Mouse (Mus musculus) hindbrain, embryonic 16.5 days (tissue): ENCODE measurements around the gene Ctdsp1. TPM values are rescaled to one million over a fixed set of nuclear protein-coding genes. Genes with fewer than 3 reads are reported as not detected.

Experiments
- ATAC-seq: fragments of 200-750 bp; cut with Nextera tagmentation; 2 replicates; pipeline ENCODE4 v1.8.0; 2017; ENCODE audit warnings: moderate TSS enrichment, moderate library complexity
- H3K27ac ChIP-seq: fragments of 300-500 bp; sonication (generic); 2 replicates; pipeline ENCODE4 v1.5.1; 2014; ENCODE audit warnings: low read depth, mild to moderate bottlenecking, control low read depth, low read length, moderate library complexity
- H3K27me3 ChIP-seq: fragments of 300-500 bp; sonication (generic); replicated peaks from 2 replicates; pipeline ENCODE4 v1.6.1; 2014; ENCODE audit warnings: low read length; ENCODE audit not compliant: control insufficient read depth, insufficient read depth
- H3K36me3 ChIP-seq: fragments of 300-500 bp; sonication (generic); 2 replicates; pipeline ENCODE4 v1.6.1; 2014; ENCODE audit warnings: mild to moderate bottlenecking, low read length, moderate library complexity, mixed read lengths; ENCODE audit not compliant: control insufficient read depth, insufficient read depth
- H3K4me1 ChIP-seq: fragments of 300-500 bp; sonication (generic); 2 replicates; pipeline ENCODE4 v1.6.1; 2014; ENCODE audit warnings: low read depth, low read length; ENCODE audit not compliant: control insufficient read depth, insufficient read depth
- H3K4me2 ChIP-seq: fragments of 300-500 bp; sonication (generic); 2 replicates; pipeline ENCODE4 v1.6.1; 2014; ENCODE audit warnings: mild to moderate bottlenecking, low read length, control low read depth, moderate library complexity
- H3K4me3 ChIP-seq: fragments of 300-500 bp; sonication (generic); 2 replicates; pipeline ENCODE4 v1.5.1; 2014; ENCODE audit warnings: mild to moderate bottlenecking, low read length, control low read depth, moderate library complexity
- H3K9ac ChIP-seq: fragments of 300-500 bp; sonication (generic); 2 replicates; pipeline ENCODE4 v1.6.1; 2014; ENCODE audit warnings: low read depth, mild to moderate bottlenecking, control low read depth, low read length, moderate library complexity
- H3K9me3 ChIP-seq: fragments of 300-500 bp; sonication (generic); 2 replicates; pipeline ENCODE4 v1.6.1; 2014; ENCODE audit warnings: mild to moderate bottlenecking, low read length, moderate library complexity; ENCODE audit not compliant: control insufficient read depth
- WGBS: fragments of 180-500 bp; shearing (Covaris S2); extraction: QIAGEN DNeasy Blood & Tissue Kit; methylation state at CpG from one replicate; pipeline ENCODE4 v1.1.7; 2014; 5-methylcytosine and 5-hydroxymethylcytosine counted together
- polyA plus RNA-seq: library from polyadenylated mRNA; unstranded; fragments of >200 nt; fragmentation: Nextera tagmentation; extraction: Ambion mirVana; gene quantifications from 2 replicates; pipeline ENCODE4 v1.2.1, GENCODE M21; 2015

The Ctdsp1 gene
- polyA plus RNA-seq, 1 experiment from 2014 or later = 20.0 TPM

- Histone ChIP-seq H3K9ac (no peak overlapping the region), H3K27ac (no peak overlapping the region), H3K4me1 (peaks cover 10% of the 10 kb centered on the region), H3K9me3 (no peaks in the 10 kb centered on the region), H3K27me3 (0 out of 2 replicates have a peak, but pooled peaks cover 3% of the 10 kb centered on the region), H3K36me3 (no peaks in the 10 kb centered on the region), H3K4me2 (no peak overlapping the region), H3K4me3 (no peak overlapping the region)
- WGBS = 93% methylated on average over 10 of the region's 10 CpGs
- no peak for ATAC-seq
These were observed 6.2 kb upstream of the Ctdsp1 start for GRCm38 (mm10) chr1:74385064-74385463.

- ATAC-seq = no peak
- no peaks in the 10 kb centered on the region for H3K36me3 ChIP-seq
- peaks cover 4% of the 10 kb centered on the region; the same call in 1 of the 2 replicates for H3K27me3 ChIP-seq
- peaks cover 13% of the 10 kb centered on the region for H3K4me1 ChIP-seq
- 88% methylated on average over 8 of the region's 8 CpGs for WGBS
- no peaks in the 10 kb centered on the region for H3K9me3 ChIP-seq
- H3K9ac ChIP-seq = no peak overlapping the region
- no peak overlapping the region for H3K4me2 ChIP-seq
- H3K27ac ChIP-seq = no peak overlapping the region
- H3K4me3 ChIP-seq = no peak overlapping the region
These were observed 5.8 kb upstream of the Ctdsp1 start for GRCm38 (mm10) chr1:74385531-74385930.

- 54% methylated on average over 7 of the region's 10 CpGs for WGBS
- Histone ChIP-seq H3K9ac (peak overlapping the region; percentile 83), H3K4me2 (peak overlapping the region; percentile 87), H3K27ac (peak overlapping the region; percentile 96), H3K27me3 (peaks cover 6% of the 10 kb centered on the region; the same call in 1 of the 2 replicates), H3K4me1 (peaks cover 16% of the 10 kb centered on the region), H3K9me3 (no peaks in the 10 kb centered on the region), H3K4me3 (peak overlapping the region; percentile 81), H3K36me3 (no peaks in the 10 kb centered on the region)
- no peak for ATAC-seq
These were observed 5.0 kb upstream of the Ctdsp1 start for GRCm38 (mm10) chr1:74386363-74386713.

- 0% methylated on average over 26 of the region's 26 CpGs for WGBS
- Histone ChIP-seq H3K27ac (peak overlapping the region; percentile 96), H3K9me3 (no peaks in the 10 kb centered on the region), H3K27me3 (peaks cover 6% of the 10 kb centered on the region; the same call in 1 of the 2 replicates), H3K4me1 (peaks cover 16% of the 10 kb centered on the region), H3K4me3 (peak overlapping the region; percentile 81), H3K9ac (peak overlapping the region; percentile 83), H3K4me2 (peak overlapping the region; percentile 87), H3K36me3 (no peaks in the 10 kb centered on the region)
- ATAC-seq = peak; percentile 92
These were observed 4.5 kb upstream of the Ctdsp1 start for GRCm38 (mm10) chr1:74386714-74387385.

GRCm38 (mm10) chr1:74387386-74387988 lies 3.8 kb upstream of the Ctdsp1 start:
- no peak for ATAC-seq
- Histone ChIP-seq H3K27ac (peak overlapping the region; percentile 96), H3K4me1 (peaks cover 20% of the 10 kb centered on the region), H3K4me3 (peak overlapping the region; percentile 81), H3K9me3 (no peaks in the 10 kb centered on the region), H3K9ac (peak overlapping the region; percentile 83; the same call in 1 of the 2 replicates), H3K27me3 (peaks cover 6% of the 10 kb centered on the region; the same call in 1 of the 2 replicates), H3K36me3 (no peaks in the 10 kb centered on the region), H3K4me2 (peak overlapping the region; percentile 87)
- WGBS = 48% methylated on average over 15 of the region's 15 CpGs

GRCm38 (mm10) chr1:74388398-74388920 lies 2.9 kb upstream of the Ctdsp1 start:
- no peak overlapping the region for H3K4me2 ChIP-seq
- H3K9ac ChIP-seq = no peak overlapping the region
- H3K9me3 ChIP-seq = no peaks in the 10 kb centered on the region
- H3K4me1 ChIP-seq = peaks cover 26% of the 10 kb centered on the region
- H3K4me3 ChIP-seq = no peak overlapping the region
- 78% methylated on average over 7 of the region's 7 CpGs for WGBS
- H3K27ac ChIP-seq = no peak overlapping the region
- H3K36me3 ChIP-seq = no peaks in the 10 kb centered on the region
- peaks cover 6% of the 10 kb centered on the region; the same call in 1 of the 2 replicates for H3K27me3 ChIP-seq
- no peak for ATAC-seq

- H3K4me3 ChIP-seq = peak overlapping the region; percentile 18
- no peak for ATAC-seq
- peaks cover 6% of the 10 kb centered on the region; the same call in 1 of the 2 replicates for H3K27me3 ChIP-seq
- H3K27ac ChIP-seq = no peak overlapping the region
- H3K4me1 ChIP-seq = peaks cover 26% of the 10 kb centered on the region
- peak overlapping the region; percentile 0; the same call in 1 of the 2 replicates for H3K9ac ChIP-seq
- WGBS = 5% methylated on average over 29 of the region's 29 CpGs
- H3K36me3 ChIP-seq = peaks cover 3% of the 10 kb centered on the region; the same call in 1 of the 2 replicates
- H3K4me2 ChIP-seq = peak overlapping the region; percentile 47
- no peaks in the 10 kb centered on the region for H3K9me3 ChIP-seq
These were observed 1.4 kb upstream of the Ctdsp1 start for GRCm38 (mm10) chr1:74389831-74390286.

GRCm38 (mm10) chr1:74390287-74390906 lies 912 bp upstream of the Ctdsp1 start:
- Histone ChIP-seq H3K36me3 (peaks cover 7% of the 10 kb centered on the region), H3K27ac (no peak overlapping the region), H3K9ac (peak overlapping the region; percentile 0; the same call in 1 of the 2 replicates)

More at GRCm38 (mm10) chr1:74390287-74390906, 912 bp upstream of the Ctdsp1 start:
- WGBS = 7% methylated on average over 21 of the region's 21 CpGs
- peak overlapping the region; percentile 47 for H3K4me2 ChIP-seq
- no peaks in the 10 kb centered on the region for H3K9me3 ChIP-seq
- H3K27me3 ChIP-seq = peaks cover 6% of the 10 kb centered on the region; the same call in 1 of the 2 replicates
- H3K4me3 ChIP-seq = peak overlapping the region; percentile 18
- peaks cover 26% of the 10 kb centered on the region for H3K4me1 ChIP-seq
- no peak for ATAC-seq
